Mouse (Mus musculus) Muller cell, postnatal 12 days (primary cell): ENCODE measurements around the gene Ctnna2.

Experiments used
- DNase-seq: peaks from one replicate; pipeline ENCODE4 v3.0.0-alpha.2; 2015; ENCODE audit errors: inconsistent ontology term

Gene Ctnna2

DNA sequence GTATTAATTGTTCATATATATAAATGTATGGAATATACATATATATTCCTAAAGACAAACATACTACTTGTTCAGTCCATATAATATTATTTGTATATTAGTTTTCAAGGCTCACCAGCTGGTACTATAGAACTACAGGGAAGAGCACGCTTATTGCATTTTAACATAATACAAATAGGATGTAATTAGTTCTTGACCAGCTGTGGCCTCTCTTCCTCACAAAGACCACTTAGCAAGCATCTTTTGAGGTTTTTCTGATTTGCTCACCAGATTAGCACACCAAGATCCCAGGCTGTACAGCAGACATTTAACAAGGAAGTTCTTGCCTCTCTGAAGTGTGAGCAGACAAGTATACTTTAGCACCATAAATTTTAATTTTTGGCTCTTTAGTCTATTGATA is 152.0 kb downstream of the Ctnna2 start:
- DNase-seq: no peak

DNA sequence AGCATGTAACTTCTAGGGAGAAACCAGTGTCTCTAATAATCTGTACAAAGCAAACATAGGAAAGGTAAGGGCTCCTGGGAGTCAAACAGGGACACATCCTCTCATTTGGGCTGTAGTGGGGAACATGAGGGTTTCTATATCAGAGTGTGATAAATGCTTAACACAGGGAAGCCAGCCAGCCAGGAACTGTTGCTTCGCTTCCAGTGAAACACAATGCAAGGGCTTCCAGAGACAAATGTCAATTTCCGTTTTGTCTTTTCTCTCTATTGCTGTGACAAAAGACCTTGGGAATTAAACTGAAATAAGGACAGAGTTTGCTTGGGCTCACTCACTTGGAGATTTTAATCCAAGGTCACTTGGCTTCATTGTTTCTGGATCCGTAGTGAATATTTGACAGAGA is 162.4 kb downstream of the Ctnna2 start:
- no peak for DNase-seq

GRCm38 (mm10) chr6:77811041-77811440 is 168.5 kb downstream of the Ctnna2 start:
- no peak for DNase-seq

DNA sequence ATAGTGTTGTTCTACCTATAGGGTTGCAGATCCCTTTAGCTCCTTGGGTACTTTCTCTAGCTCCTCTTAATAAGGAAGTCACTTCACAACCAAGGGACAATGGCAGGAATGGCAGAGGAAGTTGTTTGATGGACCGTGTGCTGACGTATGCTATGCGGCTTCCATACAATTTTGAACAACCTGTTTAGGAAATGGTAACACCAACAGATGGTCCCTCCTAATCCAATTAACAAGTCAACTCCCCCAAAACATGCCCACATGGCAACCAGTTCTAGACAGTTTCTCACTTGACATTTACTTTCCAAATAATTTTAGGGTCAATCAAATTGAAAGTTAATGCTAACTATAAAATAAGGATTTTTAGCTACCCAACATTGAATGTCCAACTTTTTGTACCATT is 176.9 kb downstream of the Ctnna2 start:
- DNase-seq: no peak

DNA sequence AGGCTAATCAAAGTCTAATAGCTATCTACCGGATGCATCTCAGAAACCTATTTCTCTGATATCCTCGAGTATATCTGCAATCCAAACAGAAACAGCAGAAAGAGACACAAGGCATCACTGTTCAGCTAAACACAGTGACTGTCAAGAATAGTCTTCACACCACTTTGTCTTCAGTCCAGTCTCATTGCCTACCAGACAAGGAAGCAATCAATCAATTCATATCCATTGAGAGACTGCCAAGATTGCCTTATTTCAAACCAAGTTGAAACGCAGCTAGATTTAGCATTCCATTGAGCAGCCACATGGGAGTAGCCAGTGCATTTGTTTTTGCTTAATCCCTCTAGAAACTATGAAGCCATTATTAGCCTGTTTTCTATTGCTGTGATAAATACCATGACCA is 196.2 kb downstream of the Ctnna2 start:
- no peak for DNase-seq

DNA sequence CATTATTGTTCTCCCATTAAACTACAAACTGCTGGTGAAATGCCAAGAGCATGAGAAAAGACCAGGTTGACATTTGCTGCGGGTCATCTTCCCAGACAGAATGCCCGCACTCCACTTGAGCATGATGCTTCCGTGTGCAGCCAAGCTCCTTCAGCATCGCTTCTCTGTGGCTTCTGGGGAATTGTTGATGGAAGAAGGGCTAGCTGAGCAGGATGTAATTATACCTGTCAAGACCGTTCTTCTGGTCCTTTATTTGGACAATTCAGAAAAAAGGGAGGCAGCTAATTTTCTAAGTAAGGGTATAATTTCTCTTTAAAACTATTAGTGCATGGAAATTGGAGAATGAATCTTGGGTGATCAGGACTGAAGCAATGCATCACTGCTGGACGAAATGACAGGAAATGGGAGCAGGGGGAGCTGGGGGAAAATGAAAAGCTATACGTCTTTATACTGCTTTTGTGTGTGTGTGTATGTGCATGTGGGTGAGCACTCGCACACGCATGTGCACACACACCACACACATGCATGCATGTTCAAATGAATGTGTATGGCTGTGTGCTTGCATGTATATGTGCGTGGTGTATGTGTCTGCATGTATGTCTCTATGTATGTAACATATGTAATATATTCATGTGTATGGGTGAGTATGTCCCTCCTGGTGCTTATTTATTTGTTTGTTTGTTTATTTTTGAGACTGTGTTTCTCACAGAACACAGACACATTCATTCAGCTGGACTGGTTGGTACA is 211.0 kb downstream of the Ctnna2 start:
- no peak for DNase-seq

- DNase-seq: no peak
Observed at GRCm38 (mm10) chr6:77758164-77758563, 221.3 kb downstream of the Ctnna2 start.

DNA sequence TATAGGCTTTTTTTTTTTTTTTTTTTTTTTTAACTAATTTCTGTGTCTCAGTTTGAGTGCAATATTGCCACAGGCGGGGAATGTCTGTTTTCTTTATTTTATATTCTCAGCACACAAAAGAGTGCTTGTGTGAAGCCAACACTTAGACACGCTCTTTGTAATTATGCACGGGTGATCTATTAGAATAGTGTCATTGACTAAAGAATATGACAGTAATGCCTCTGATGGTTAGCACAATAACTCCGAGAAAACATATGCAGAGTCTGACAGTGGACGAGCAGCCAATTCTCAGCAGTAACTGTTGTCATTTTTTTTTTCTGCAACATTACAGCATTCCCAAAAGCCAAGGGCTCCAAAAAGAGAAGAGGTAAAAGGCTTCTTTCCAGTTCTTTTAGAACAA is 234.1 kb downstream of the Ctnna2 start:
- peak; percentile 14 for DNase-seq

- no peak for DNase-seq
Observed at GRCm38 (mm10) chr6:77743651-77744050, 235.8 kb downstream of the Ctnna2 start.

DNA sequence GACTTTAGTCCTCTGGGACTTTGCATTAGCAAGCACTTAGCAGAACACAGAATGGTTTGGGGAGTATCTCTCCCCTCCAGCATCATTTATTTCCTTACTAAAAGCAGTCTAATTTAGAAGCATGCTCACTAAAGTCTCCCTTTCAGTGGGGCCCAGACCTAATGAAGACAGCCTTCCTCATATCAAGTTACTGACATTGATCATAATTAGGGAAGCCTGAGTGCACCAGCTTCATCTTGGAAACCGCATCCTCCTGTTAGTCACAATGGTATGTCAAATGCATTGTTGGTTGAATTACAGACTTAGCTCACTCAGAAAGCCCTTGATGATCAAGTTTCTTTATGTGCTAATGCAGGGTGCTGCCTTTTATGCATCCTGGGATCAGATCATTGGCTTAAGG is 236.5 kb downstream of the Ctnna2 start:
- peak; percentile 62 for DNase-seq

GRCm38 (mm10) chr6:77738640-77739039 is 240.9 kb downstream of the Ctnna2 start:
- peak; percentile 53 for DNase-seq

- DNase-seq: peak; percentile 35
Observed at GRCm38 (mm10) chr6:77724952-77725299, 254.6 kb downstream of the Ctnna2 start.

- DNase-seq: peak; percentile 25
Observed at GRCm38 (mm10) chr6:77724042-77724951, 255.2 kb downstream of the Ctnna2 start.

- DNase-seq: peak; percentile 14
Observed at GRCm38 (mm10) chr6:77694093-77694492, 285.4 kb downstream of the Ctnna2 start.

DNA sequence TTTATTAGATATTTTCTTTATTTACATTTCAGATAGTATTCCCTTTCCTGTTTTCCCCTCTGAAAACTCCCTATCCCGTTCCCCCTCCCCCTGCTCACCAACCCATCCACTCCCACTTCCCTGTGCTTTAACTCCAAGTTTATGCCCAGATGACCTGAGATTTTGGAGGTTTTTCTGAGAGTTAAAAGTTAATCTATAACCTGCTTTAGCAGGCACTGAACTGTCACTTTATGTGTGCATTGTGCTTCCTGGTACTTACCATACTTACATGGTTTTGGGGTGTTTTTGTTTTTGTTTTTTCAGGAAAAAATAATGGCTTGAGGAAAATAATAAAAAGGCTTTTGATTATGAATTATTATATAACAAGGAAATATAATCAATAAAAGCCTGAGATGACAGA is 292.3 kb downstream of the Ctnna2 start:
- no peak for DNase-seq

DNA sequence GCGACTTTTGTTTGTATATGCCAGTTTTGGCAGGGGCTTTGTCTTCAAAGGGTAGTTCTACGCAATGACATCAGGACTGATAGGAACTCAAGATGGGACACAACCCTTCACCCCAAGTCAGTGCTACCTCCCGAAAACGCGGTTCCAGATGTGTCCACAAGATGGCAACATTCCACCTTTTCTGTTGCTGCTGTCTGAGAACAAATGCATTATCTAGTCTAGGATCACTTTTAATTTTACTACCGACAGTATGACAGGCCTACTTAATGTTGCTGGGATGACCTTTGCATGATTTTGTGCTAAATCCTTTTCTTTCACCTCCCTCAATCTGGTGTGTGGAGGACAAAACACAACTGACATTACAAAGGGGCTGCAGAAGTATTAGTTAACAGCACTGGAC is 329.4 kb downstream of the Ctnna2 start:
- peak; percentile 32 for DNase-seq

GRCm38 (mm10) chr6:77644591-77644990 is 334.9 kb downstream of the Ctnna2 start:
- no peak for DNase-seq

- DNase-seq: no peak
Observed at GRCm38 (mm10) chr6:77638784-77639183, 340.7 kb downstream of the Ctnna2 start.

DNA sequence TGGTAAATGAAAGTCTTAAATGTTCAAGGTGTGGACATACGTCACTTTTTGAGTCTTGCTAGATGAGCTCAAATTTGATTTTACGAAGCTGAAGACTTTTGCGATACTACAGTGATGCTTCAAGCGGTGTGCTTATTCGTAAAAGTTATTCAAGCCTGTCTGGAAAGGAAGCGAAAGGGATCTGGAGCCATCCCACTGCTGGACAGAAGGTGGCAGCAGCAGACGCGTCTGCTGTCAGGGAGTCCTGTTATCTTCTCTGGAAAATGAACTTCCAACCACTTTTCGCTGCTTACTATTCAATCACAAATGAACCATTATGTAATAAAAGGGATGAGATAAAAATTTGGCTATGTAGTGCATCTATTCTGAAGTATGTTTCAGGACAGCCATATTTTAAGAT is 345.5 kb downstream of the Ctnna2 start:
- DNase-seq: peak; percentile 34

GRCm38 (mm10) chr6:77628573-77629192 is 350.8 kb downstream of the Ctnna2 start:
- peak; percentile 26 for DNase-seq

DNA sequence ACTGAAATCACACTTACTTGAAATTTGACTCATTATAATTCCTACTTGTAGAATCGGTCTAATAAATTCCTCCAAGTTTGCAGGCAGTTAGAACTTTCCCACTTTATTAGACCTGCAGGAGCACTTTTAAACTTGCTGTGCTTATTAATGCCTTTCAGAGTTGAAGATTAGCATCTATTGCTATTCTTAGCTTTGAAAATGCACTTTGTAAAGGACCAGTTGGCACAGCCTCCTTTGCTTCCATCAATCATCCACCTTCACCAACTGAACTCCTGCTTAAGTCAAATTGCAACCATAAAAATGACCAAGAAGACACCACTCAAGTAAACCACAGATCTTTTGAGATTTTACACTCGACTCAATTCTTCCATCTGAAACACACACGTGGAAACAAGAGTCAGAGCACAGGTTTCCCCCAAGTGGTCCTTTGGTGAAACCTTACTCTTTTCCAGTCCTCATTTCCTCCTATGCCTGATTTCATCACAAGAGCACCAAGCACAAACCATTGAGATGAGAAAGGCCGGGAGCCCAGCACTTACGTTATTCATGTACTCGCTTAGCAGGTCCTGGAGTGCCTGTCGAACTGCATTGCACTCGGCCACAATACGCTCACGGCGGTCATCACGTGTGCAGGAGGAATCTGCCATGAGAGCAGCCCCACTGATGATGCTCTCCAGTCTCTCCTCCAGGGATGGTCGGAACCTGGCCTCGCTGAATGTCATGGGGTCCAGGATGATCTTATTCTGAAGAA is 374.7 kb downstream of the Ctnna2 start:
- no peak for DNase-seq

- peak; percentile 16 for DNase-seq
Observed at GRCm38 (mm10) chr6:77603914-77604313, 375.6 kb downstream of the Ctnna2 start.
